Mouse (Mus musculus) forebrain, embryonic 11.5 days (tissue): ENCODE measurements around the gene Fkbpl. TPM values are rescaled to one million over a fixed set of nuclear protein-coding genes. Genes with fewer than 3 reads are reported as not detected.
A peak's percentile ranks its signal among the peaks of the same experiment; 100 is the strongest.

ENCODE experiments used
- ATAC-seq: fragments of 200-750 bp; cut with Nextera tagmentation; replicated peaks from 2 replicates; pipeline ENCODE4 v1.8.0; 2017; ENCODE audit warnings: moderate TSS enrichment; ENCODE audit not compliant: low FRiP score
- DNase-seq: peaks from one replicate; pipeline ENCODE4 v3.0.0-alpha.2; 2017; ENCODE audit warnings: low spot score
- H3K27ac ChIP-seq: fragments of 300-500 bp; sonication (generic); 2 replicates; pipeline ENCODE4 v1.5.1; 2014; ENCODE audit warnings: low read depth, low read length
- H3K27me3 ChIP-seq: fragments of 300-500 bp; sonication (generic); 2 replicates; pipeline ENCODE4 v1.6.1; 2014; ENCODE audit warnings: mild to moderate bottlenecking, low read length, mixed read lengths; ENCODE audit not compliant: control insufficient read depth, insufficient read depth
- H3K36me3 ChIP-seq: fragments of 300-500 bp; sonication (generic); 2 replicates; pipeline ENCODE4 v1.6.1; 2014; ENCODE audit warnings: mild to moderate bottlenecking, low read length, moderate library complexity, mixed read lengths; ENCODE audit not compliant: control insufficient read depth, insufficient read depth
- H3K4me1 ChIP-seq: fragments of 300-500 bp; sonication (generic); replicated peaks from 2 replicates; pipeline ENCODE4 v1.6.1; 2014; ENCODE audit warnings: low read length, mixed read lengths; ENCODE audit not compliant: control insufficient read depth, insufficient read depth
- H3K4me2 ChIP-seq: fragments of 300-500 bp; sonication (generic); 2 replicates; pipeline ENCODE4 v1.6.1; 2014; ENCODE audit warnings: low read depth, mild to moderate bottlenecking, low read length, moderate library complexity, mixed read lengths; ENCODE audit not compliant: severe bottlenecking
- H3K4me3 ChIP-seq: fragments of 300-500 bp; sonication (generic); 2 replicates; pipeline ENCODE4 v1.5.1; 2014; ENCODE audit warnings: low read depth, low read length
- H3K9ac ChIP-seq: fragments of 300-500 bp; sonication (generic); 2 replicates; pipeline ENCODE4 v1.6.1; 2014; ENCODE audit warnings: low read length
- H3K9me3 ChIP-seq: fragments of 300-500 bp; sonication (generic); 2 replicates; pipeline ENCODE4 v1.6.1; 2016; ENCODE audit warnings: low read length, mixed read lengths; ENCODE audit not compliant: control insufficient read depth
- WGBS: fragments of 180-500 bp; shearing (Covaris S2); extraction: QIAGEN DNeasy Blood & Tissue Kit; methylation state at CpG from one replicate; pipeline ENCODE4 v1.1.7; 2014; 5-methylcytosine and 5-hydroxymethylcytosine counted together
- polyA plus RNA-seq: library from polyadenylated mRNA; unstranded; fragments of >200 nt; fragmentation: Nextera tagmentation; extraction: Ambion mirVana; gene quantifications from 2 replicates; pipeline ENCODE4 v1.2.1, GENCODE M21; 2014

The Fkbpl gene
- polyA plus RNA-seq, 1 experiment from 2014 or later, result 14.5 TPM

- H3K27ac ChIP-seq, result no peak overlapping the region
Measured at GRCm38 (mm10) chr17:34672246-34672792, 27.8 kb downstream of the Fkbpl start.

DNA sequence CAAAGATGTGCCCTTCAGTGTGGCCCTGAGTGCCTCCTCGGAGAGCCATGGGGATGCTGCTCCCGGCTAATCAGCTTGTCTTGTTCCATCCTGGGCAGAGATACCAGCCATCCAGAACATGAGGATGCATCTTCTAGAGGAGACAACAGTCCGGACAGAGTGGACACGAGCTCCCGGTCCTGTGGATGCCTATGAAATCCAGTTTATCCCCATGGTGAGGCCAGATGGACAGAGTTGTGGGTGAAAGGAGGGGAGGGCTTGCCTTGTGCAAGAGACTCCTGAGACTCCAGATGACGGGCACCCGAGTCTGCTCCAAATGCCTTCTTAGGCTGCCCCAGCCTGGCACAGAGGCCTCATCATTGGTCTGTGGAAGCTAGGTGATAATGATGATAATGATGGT lies 28.6 kb downstream of the Fkbpl start:
- ATAC-seq, result no peak

More at GRCm38 (mm10) chr17:34672246-34672792, 27.8 kb downstream of the Fkbpl start:
- no peak for ATAC-seq
- Histone ChIP-seq H3K9ac (no peak overlapping the region), H3K27me3 (peaks cover 40% of the 10 kb centered on the region), H3K9me3 (no peaks in the 10 kb centered on the region; the same call in 1 of the 2 replicates), H3K36me3 (no peaks in the 10 kb centered on the region), H3K4me1 (peaks cover 9% of the 10 kb centered on the region), H3K4me2 (peak overlapping the region; percentile 67), H3K4me3 (peak overlapping the region; percentile 31)
- peak; percentile 51 for DNase-seq
- WGBS, result 30% methylated on average over 49 of the region's 49 CpGs

GRCm38 (mm10) chr17:34674524-34675204 lies 30.1 kb downstream of the Fkbpl start:
- H3K36me3 ChIP-seq, result no peaks in the 10 kb centered on the region
- WGBS, result 67% methylated on average over 11 of the region's 11 CpGs

More for the DNA sequence above, 28.6 kb downstream of the Fkbpl start:
- Histone ChIP-seq H3K27ac (no peak overlapping the region), H3K27me3 (peaks cover 40% of the 10 kb centered on the region), H3K4me1 (peaks cover 9% of the 10 kb centered on the region), H3K9ac (no peak overlapping the region), H3K36me3 (no peaks in the 10 kb centered on the region), H3K4me3 (no peak overlapping the region), H3K4me2 (no peak overlapping the region), H3K9me3 (no peaks in the 10 kb centered on the region)
- 87% methylated on average over 7 of the region's 7 CpGs for WGBS
- peak; percentile 42 for DNase-seq

GRCm38 (mm10) chr17:34675205-34676092 lies 30.9 kb downstream of the Fkbpl start:
- Histone ChIP-seq H3K4me3 (no peak overlapping the region), H3K9ac (no peak overlapping the region), H3K27ac (no peak overlapping the region), H3K27me3 (peaks cover 34% of the 10 kb centered on the region), H3K4me1 (peaks cover 9% of the 10 kb centered on the region), H3K4me2 (no peak overlapping the region), H3K9me3 (no peaks in the 10 kb centered on the region), H3K36me3 (no peaks in the 10 kb centered on the region)
- ATAC-seq, result no peak
- WGBS, result 75% methylated on average over 13 of the region's 13 CpGs
- DNase-seq, result no peak

More at GRCm38 (mm10) chr17:34674524-34675204, 30.1 kb downstream of the Fkbpl start:
- Histone ChIP-seq H3K27me3 (peaks cover 40% of the 10 kb centered on the region), H3K4me3 (no peak overlapping the region), H3K9me3 (no peaks in the 10 kb centered on the region), H3K27ac (no peak overlapping the region), H3K4me2 (no peak overlapping the region), H3K9ac (no peak overlapping the region), H3K4me1 (peaks cover 9% of the 10 kb centered on the region)
- DNase-seq (no peak), ATAC-seq (no peak)

GRCm38 (mm10) chr17:34676093-34676460 lies 31.5 kb downstream of the Fkbpl start:
- Histone ChIP-seq H3K4me1 (peaks cover 9% of the 10 kb centered on the region), H3K4me2 (no peak overlapping the region), H3K9me3 (no peaks in the 10 kb centered on the region), H3K27ac (no peak overlapping the region), H3K9ac (no peak overlapping the region), H3K36me3 (no peaks in the 10 kb centered on the region), H3K27me3 (peaks cover 28% of the 10 kb centered on the region), H3K4me3 (no peak overlapping the region)
- ATAC-seq (no peak), DNase-seq (no peak)
- 85% methylated on average over 6 of the region's 6 CpGs for WGBS

- Histone ChIP-seq H3K4me2 (no peak overlapping the region), H3K4me3 (no peak overlapping the region), H3K36me3 (no peaks in the 10 kb centered on the region), H3K27me3 (peaks cover 22% of the 10 kb centered on the region), H3K9me3 (no peaks in the 10 kb centered on the region), H3K9ac (no peak overlapping the region), H3K4me1 (peaks cover 4% of the 10 kb centered on the region), H3K27ac (no peak overlapping the region)
- no peak for ATAC-seq
- 80% methylated on average over 12 of the region's 12 CpGs for WGBS
- no peak for DNase-seq
Measured at GRCm38 (mm10) chr17:34676671-34677070, 32.1 kb downstream of the Fkbpl start.

DNA sequence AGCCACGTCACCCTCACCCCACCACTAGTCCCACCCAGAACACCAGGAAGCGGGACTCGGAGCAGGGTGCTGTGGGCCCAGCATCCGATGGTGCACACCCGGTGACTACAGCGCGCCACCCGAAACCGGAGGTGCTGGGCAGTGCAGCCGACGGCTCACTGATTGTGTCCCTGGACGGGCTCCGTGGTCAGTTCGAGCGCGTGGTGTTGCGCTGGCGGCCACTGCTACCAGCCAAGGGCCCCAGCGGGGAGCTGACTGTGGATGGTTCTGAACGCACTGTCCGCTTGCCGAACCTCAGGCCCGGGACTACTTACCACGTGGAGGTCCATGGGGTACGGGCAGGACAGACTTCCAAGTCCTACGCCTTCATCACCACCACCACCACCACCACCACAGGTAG lies 35.6 kb downstream of the Fkbpl start:
- no peak overlapping the region for H3K27ac ChIP-seq
- no peak overlapping the region for H3K9ac ChIP-seq
- H3K27me3 ChIP-seq, result peaks cover 2% of the 10 kb centered on the region; the same call in 1 of the 2 replicates
- WGBS, result 87% methylated on average over 26 of the region's 26 CpGs
- H3K9me3 ChIP-seq, result no peaks in the 10 kb centered on the region
- H3K36me3 ChIP-seq, result no peaks in the 10 kb centered on the region
- H3K4me3 ChIP-seq, result no peak overlapping the region
- H3K4me1 ChIP-seq, result 0 out of 2 replicates have a peak, but pooled peaks cover 2% of the 10 kb centered on the region
- H3K4me2 ChIP-seq, result no peak overlapping the region
- DNase-seq, result no peak
- no peak for ATAC-seq

GRCm38 (mm10) chr17:34680621-34681020 lies 36.1 kb downstream of the Fkbpl start:
- Histone ChIP-seq H3K4me3 (no peak overlapping the region), H3K27ac (no peak overlapping the region), H3K9ac (no peak overlapping the region), H3K9me3 (no peaks in the 10 kb centered on the region), H3K27me3 (peaks cover 2% of the 10 kb centered on the region; the same call in 1 of the 2 replicates), H3K36me3 (no peaks in the 10 kb centered on the region), H3K4me2 (no peak overlapping the region), H3K4me1 (0 out of 2 replicates have a peak, but pooled peaks cover 2% of the 10 kb centered on the region)
- ATAC-seq (no peak), DNase-seq (no peak)
- WGBS, result 80% methylated on average over 4 of the region's 4 CpGs
